Mouse (Mus musculus): ENCODE results near the gene Pkd1.

GRCm38 (mm10) chr17:24548435-24548834 lies 1.2 kb upstream of the Pkd1 start:
- TF ChIP-seq GATA1 (IDR thresholded peaks at IDR 0.05; ENCODE audit: low read length) = no peak
- TF ChIP-seq TAL1 (IDR thresholded peaks at IDR 0.05; ENCODE audit: low read length) = no peak
